Mouse (Mus musculus) frontal cortex, postnatal 10 days (tissue): Measurements from ENCODE around the gene Becn1.
"Not testable (repeated sequence)": the region's sequence is repeated elsewhere in the genome, so short reads cannot be mapped to it uniquely, and the experiment has no call there.

Source experiments
- DNase-seq, 2 experiments: peaks; one replicate each; pipeline ENCODE4 v3.0.0; 2022; ENCODE audit warnings: low spot score in 2 of 2, mixed read lengths in 1 of 2

The Becn1 gene

GRCm38 (mm10) chr11:101302004-101302798 lies at the start of gene Becn1:
Gene Becn1 (minus strand): TSS chr11:101302286.
- peak; percentile 89 to 96 for DNase-seq

- no peak for DNase-seq
Observed at GRCm38 (mm10) chr11:101351721-101352111, 49.6 kb upstream of the Becn1 start.

- DNase-seq: no peak
Observed at GRCm38 (mm10) chr11:101351100-101351720, 49.1 kb upstream of the Becn1 start.

GRCm38 (mm10) chr11:101349216-101349615 lies 47.1 kb upstream of the Becn1 start:
- DNase-seq: no peak

GRCm38 (mm10) chr11:101348774-101349173 lies 46.7 kb upstream of the Becn1 start:
- DNase-seq: no peak

- no peak for DNase-seq
Observed at GRCm38 (mm10) chr11:101347083-101347775, 45.1 kb upstream of the Becn1 start.

GRCm38 (mm10) chr11:101338123-101338760 lies 36.2 kb upstream of the Becn1 start:
- no peak for DNase-seq

GRCm38 (mm10) chr11:101335685-101336084 lies 33.6 kb upstream of the Becn1 start:
- DNase-seq: no peak

GRCm38 (mm10) chr11:101334516-101334915 lies 32.4 kb upstream of the Becn1 start:
- no peak for DNase-seq

- DNase-seq: no peak
Observed at GRCm38 (mm10) chr11:101334023-101334422, 31.9 kb upstream of the Becn1 start.

GRCm38 (mm10) chr11:101332537-101332936 lies 30.5 kb upstream of the Becn1 start:
- no peak for DNase-seq

- not testable (repeated sequence) for DNase-seq
Observed at GRCm38 (mm10) chr11:101330961-101331360, 28.9 kb upstream of the Becn1 start.

GRCm38 (mm10) chr11:101330371-101330924 lies 28.4 kb upstream of the Becn1 start, which contains the start of gene Aoc3:
Gene Aoc3 (plus strand): TSS chr11:101330605.
- no peak for DNase-seq

- DNase-seq: peak in 1 of 2 experiments; percentile 20
Observed at GRCm38 (mm10) chr11:101328941-101329635, 27.0 kb upstream of the Becn1 start.

- no peak for DNase-seq
Observed at GRCm38 (mm10) chr11:101327311-101327710, 25.2 kb upstream of the Becn1 start.

GRCm38 (mm10) chr11:101326147-101326546 lies 24.1 kb upstream of the Becn1 start:
- DNase-seq: no peak

- DNase-seq: not testable (repeated sequence)
Observed at GRCm38 (mm10) chr11:101325201-101325600, 23.1 kb upstream of the Becn1 start.

- DNase-seq: no peak
Observed at GRCm38 (mm10) chr11:101324763-101325162, 22.7 kb upstream of the Becn1 start, which contains the start of gene Aoc2. Gene Aoc2 (plus strand): TSS chr11:101325063.

- peak in 1 of 2 experiments; percentile 62 for DNase-seq
Observed at GRCm38 (mm10) chr11:101323609-101324008, 21.5 kb upstream of the Becn1 start.

- peak; percentile 18 to 31 for DNase-seq
Observed at GRCm38 (mm10) chr11:101316501-101316917, 14.4 kb upstream of the Becn1 start.
